12 mouse cellular contexts compared by ENCODE assay signal in the genomic region with DNA sequence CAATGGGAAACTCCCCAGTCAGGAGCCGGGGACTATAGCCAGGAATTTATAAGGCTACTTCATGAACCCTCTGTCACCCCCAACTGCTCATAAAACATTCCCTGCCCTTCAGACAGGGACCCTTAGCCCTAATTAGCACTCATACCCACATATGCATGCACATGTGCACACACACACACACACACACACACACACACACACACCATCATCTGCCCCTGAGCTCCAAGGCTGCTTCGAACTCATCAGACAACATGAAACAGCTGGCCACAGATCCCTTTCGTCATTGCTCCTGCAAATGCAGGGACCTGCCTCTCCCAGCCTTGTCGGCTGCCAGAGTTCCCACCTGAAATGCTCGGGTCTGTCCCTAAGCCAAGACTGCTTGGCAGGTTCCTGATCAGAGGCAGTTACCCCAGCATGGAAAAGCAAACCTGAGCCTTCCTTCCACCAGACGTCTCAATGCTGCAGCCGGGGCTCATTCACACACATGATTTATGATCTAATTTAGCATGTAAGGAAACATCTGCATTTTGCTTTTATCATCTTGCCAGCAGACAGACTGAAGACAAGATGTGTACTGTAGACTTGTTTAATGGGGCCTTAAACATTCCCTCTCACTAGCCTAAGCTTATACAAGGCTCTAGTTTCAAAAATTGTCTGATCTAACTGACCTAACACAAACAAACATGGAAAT. TPM values are rescaled to one million over a fixed set of nuclear protein-coding genes. Genes with fewer than 3 reads are reported as not detected.
A peak's percentile ranks its signal among the peaks of the same experiment; 100 is the strongest.
DNase-seq lines count a peak whose midpoint lies in the region; ATAC-seq and TF ChIP-seq lines count a peak whose summit lies in the region.
"Had no signal": no experiment of that assay in that cellular context is flagged by ENCODE, and none has a peak within 500 bp of the region (broad histone marks: within the 10 kb centered on the region; RNA-seq: fewer than 3 reads in every experiment).

No protein-coding gene starts in this region.

- H3K27ac ChIP-seq in kidney, embryonic 15.5 days = peak overlapping the region; percentile 79
- H3K27ac ChIP-seq in limb, embryonic 11.5 days (replicated peaks; ENCODE audit: low read depth, low read length) = no peak overlapping the region
- H3K27ac ChIP-seq: embryonic facial prominence, embryonic 13.5 days; forebrain, embryonic 12.5 days; midbrain, embryonic 10.5 days had no signal

- H3K27me3 ChIP-seq in kidney, embryonic 15.5 days = peaks cover 4% of the 10 kb centered on the region; the same call in 1 of the 2 replicates
- H3K27me3 ChIP-seq in limb, embryonic 11.5 days (ENCODE audit: control insufficient read depth, insufficient read depth, low read length) = no peaks in the 10 kb centered on the region
- H3K27me3 ChIP-seq: embryonic facial prominence, embryonic 13.5 days; forebrain, embryonic 12.5 days had no signal

- peak; percentile 84 for ATAC-seq in kidney, embryonic 15.5 days (replicated peaks; ENCODE audit: low FRiP score)
- ATAC-seq in limb, embryonic 11.5 days (ENCODE audit: insufficient number of reproducible peaks, low FRiP score, low TSS enrichment, low read depth) = no peak

- peak overlapping the region; percentile 33; the same call in 1 of the 2 replicates for H3K4me2 ChIP-seq in kidney, embryonic 15.5 days
- H3K4me2 ChIP-seq in limb, embryonic 11.5 days (ENCODE audit: low read depth, severe bottlenecking) = no peak overlapping the region
- H3K4me2 ChIP-seq: embryonic facial prominence, embryonic 13.5 days; forebrain, embryonic 12.5 days had no signal

- no peak for TF ChIP-seq POLR2A in brain, embryonic 14.5 days (IDR thresholded peaks at IDR 0.05; ENCODE audit: borderline replicate concordance, extremely low read depth, insufficient read depth, insufficient read length, poor library complexity, severe bottlenecking)

- no peaks in the 10 kb centered on the region for H3K9me3 ChIP-seq in kidney, embryonic 15.5 days (replicated peaks)
- H3K9me3 ChIP-seq in limb, embryonic 11.5 days (ENCODE audit: control insufficient read depth, low read length) = no peaks in the 10 kb centered on the region
- H3K9me3 ChIP-seq: forebrain, embryonic 12.5 days; midbrain, embryonic 10.5 days had no signal

- no peak overlapping the region for H3K4me3 ChIP-seq in kidney, embryonic 15.5 days (replicated peaks)
- H3K4me3 ChIP-seq in limb, embryonic 11.5 days (ENCODE audit: low read depth, low read length) = no peak overlapping the region
- H3K4me3 ChIP-seq: embryonic facial prominence, embryonic 13.5 days; forebrain, embryonic 12.5 days; midbrain, embryonic 10.5 days had no signal

- H3K9ac ChIP-seq in kidney, embryonic 15.5 days = no peak overlapping the region
- H3K9ac ChIP-seq in limb, embryonic 11.5 days (ENCODE audit: low read length) = no peak overlapping the region
- H3K9ac ChIP-seq: embryonic facial prominence, embryonic 13.5 days; forebrain, embryonic 12.5 days had no signal

- no peak for DNase-seq in kidney, adult 9 months
- DNase-seq in MN1 (ENCODE audit: low spot score) = peak; percentile 23
- DNase-seq in brain, embryonic 14.5 days (ENCODE audit: low read depth) = peak; percentile 5
- DNase-seq in limb, embryonic 11.5 days (ENCODE audit: low spot score) = peak; percentile 41
- DNase-seq in Muller cell, postnatal 12 days (ENCODE audit: inconsistent ontology term) = no peak
- DNase-seq in thymus, postnatal 0 days (ENCODE audit: low spot score) = no peak
- DNase-seq: cerebellum, adult 11-12 months; heart, postnatal 36 days had no signal

- H3K4me1 ChIP-seq in kidney, embryonic 15.5 days = peaks cover 65% of the 10 kb centered on the region
- 0 out of 2 replicates have a peak, but pooled peaks cover 5% of the 10 kb centered on the region for H3K4me1 ChIP-seq in limb, embryonic 11.5 days (ENCODE audit: control insufficient read depth, insufficient read depth, low read length)
- H3K4me1 ChIP-seq: forebrain, embryonic 12.5 days had no signal

- no peaks in the 10 kb centered on the region for H3K36me3 ChIP-seq in kidney, embryonic 15.5 days
- H3K36me3 ChIP-seq in limb, embryonic 11.5 days (ENCODE audit: control insufficient read depth, insufficient read depth, low read length) = no peaks in the 10 kb centered on the region
- H3K36me3 ChIP-seq: embryonic facial prominence, embryonic 13.5 days; forebrain, embryonic 12.5 days; midbrain, embryonic 10.5 days had no signal

- 9% methylated on average over 7 of the region's 7 CpGs for WGBS in kidney, embryonic 15.5 days
- 22% methylated on average over 7 of the region's 7 CpGs for WGBS in limb, embryonic 11.5 days

- TF ChIP-seq CTCF in brain, embryonic 14.5 days (IDR thresholded peaks at IDR 0.05; ENCODE audit: borderline replicate concordance, extremely low read depth, insufficient read depth, insufficient read length) = no peak

RNA-seq across cellular contexts. Expression of a gene that starts 57.8 kb away (rescaled TPM):
- 4.6 and 6.8 TPM in 2 replicates for polyA plus RNA-seq in kidney, embryonic 15.5 days (2015; fragmentation: Nextera tagmentation; extraction: Ambion mirVana)
- 3.5 and 6.3 TPM in 2 replicates for polyA plus RNA-seq in brain, embryonic 14.5 days (2012; rRNA removed)
- 2.7 and 4.4 TPM in 2 replicates for polyA plus RNA-seq in limb, embryonic 11.5 days (2014; fragmentation: Nextera tagmentation; extraction: Ambion mirVana)
- 14.7 and 18.3 TPM in 2 replicates for polyA plus RNA-seq in thymus, postnatal 0 days (2015; fragmentation: Nextera tagmentation; extraction: Ambion mirVana)

Comparison
In these comparisons a context has a peak if more than half of its experiments do, and no peak if none do; other contexts are left out.
1. DNase-seq: peak in MN1 (single experiment), brain, embryonic 14.5 days (single experiment) and limb, embryonic 11.5 days (single experiment); none in kidney, adult 9 months (single experiment), Muller cell, postnatal 12 days (single experiment) and thymus, postnatal 0 days (single experiment).